Mouse (Mus musculus) heart, adult 8-10 months (tissue): Measurements from ENCODE around the gene Rhof. TPM values are rescaled to one million over a fixed set of nuclear protein-coding genes. Genes with fewer than 3 reads are reported as not detected.
A peak's percentile ranks its signal among the peaks of the same experiment; 100 is the strongest.

Source experiments
- DNase-seq: peaks from one replicate; pipeline ENCODE4 v3.0.0; 2022; ENCODE audit warnings: low spot score
- total RNA-seq, 4 experiments: library from RNA; stranded (reverse); gene quantifications; 2 replicates each; pipeline ENCODE4 v1.2.4; 2022

The Rhof gene
- total RNA-seq, 4 experiments from 2014 or later = 0.38 to 1.7 (median 0.68) TPM

- DNase-seq = no peak
Observed at GRCm38 (mm10) chr5:123148073-123148722, 15.7 kb upstream of the Rhof start.

DNA sequence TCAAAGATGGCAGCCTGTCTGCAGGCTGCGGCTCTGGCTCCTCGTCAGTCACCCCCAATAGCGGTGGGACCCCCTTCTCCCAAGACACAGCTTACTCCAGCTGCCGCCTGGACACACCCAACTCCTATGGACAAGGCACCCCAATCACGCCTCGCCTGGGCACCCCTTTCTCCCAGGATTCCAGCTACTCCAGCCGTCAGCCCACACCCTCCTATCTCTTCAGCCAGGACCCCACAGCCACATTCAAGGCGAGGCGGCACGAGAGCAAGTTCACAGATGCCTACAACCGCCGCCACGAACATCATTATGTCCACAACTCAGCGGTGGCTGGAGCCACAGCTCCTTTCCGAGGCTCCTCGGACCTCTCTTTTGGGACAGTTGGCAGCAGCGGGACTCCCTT, 15.1 kb upstream of the Rhof start:
- DNase-seq = no peak

- no peak for DNase-seq
Observed at GRCm38 (mm10) chr5:123146357-123146756, 13.9 kb upstream of the Rhof start.

GRCm38 (mm10) chr5:123144746-123145590, 12.5 kb upstream of the Rhof start:
- DNase-seq = no peak

DNA sequence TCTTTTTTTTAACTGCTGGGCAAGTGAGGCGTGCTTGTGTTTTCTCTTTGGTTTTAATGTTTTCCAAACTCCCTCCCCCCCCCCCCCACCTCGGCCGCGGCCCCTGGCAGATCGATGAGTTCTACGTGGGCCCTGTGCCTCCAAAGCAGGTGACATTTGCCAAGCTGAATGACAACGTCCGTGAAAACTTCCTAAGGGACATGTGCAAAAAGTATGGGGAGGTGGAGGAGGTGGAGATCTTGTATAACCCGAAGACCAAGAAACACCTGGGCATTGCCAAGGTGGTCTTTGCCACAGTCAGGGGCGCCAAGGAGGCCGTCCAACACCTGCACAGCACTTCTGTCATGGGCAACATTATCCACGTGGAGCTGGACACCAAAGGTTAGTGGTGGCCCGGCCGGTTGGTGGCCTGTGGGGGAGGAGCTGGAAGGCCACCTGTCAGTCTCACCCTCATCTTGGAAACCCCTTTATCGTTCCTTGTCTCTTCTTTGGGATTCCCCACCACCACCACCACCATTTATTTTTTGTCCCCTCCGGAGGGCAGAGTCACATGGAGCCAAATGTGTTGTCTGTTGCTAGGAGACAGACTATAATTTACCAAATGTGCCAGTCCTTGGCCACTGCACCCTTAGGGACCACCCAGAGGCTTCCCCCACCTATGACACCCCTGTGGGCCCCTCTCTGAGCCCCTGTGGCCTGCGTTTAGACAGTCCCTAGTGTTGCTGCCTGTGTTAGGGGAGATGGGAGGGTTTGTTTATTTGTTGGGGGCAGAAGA, 11.7 kb upstream of the Rhof start:
- no peak for DNase-seq

DNA sequence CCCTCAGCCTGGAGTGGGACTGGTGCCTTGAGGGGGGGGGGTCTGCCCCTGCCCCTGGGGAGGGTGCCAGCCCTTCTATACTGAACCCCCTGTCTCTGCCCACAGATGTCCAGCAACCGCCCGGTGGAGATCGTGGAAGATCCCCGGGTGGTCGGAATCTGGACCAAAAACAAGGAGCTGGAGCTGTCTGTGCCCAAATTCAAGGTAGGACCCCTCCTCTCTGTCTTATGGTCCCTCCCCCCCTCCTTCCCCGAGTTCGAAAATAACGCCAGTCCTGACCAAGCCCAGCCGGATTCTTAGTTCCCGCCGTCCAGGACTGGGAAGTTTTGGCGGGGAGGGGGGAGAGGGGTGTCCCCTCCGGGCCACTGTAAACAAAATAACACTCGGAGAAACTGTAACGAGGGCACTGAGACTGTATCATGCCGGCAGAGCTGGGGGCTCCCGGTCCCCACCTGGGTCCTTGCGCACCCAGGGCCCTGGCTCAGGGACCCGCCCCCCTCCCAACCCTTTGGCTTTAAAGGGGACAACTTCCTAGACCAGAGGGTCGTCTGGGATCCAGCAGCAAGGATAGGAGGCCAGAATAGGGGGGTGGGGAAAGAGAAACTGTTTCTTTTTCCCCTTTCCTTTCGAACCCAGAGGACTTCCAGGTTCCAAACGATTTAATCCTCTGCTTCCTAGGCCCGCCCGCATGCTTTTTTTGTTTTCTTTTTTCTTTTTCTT, 10.9 kb upstream of the Rhof start:
- no peak for DNase-seq

DNA sequence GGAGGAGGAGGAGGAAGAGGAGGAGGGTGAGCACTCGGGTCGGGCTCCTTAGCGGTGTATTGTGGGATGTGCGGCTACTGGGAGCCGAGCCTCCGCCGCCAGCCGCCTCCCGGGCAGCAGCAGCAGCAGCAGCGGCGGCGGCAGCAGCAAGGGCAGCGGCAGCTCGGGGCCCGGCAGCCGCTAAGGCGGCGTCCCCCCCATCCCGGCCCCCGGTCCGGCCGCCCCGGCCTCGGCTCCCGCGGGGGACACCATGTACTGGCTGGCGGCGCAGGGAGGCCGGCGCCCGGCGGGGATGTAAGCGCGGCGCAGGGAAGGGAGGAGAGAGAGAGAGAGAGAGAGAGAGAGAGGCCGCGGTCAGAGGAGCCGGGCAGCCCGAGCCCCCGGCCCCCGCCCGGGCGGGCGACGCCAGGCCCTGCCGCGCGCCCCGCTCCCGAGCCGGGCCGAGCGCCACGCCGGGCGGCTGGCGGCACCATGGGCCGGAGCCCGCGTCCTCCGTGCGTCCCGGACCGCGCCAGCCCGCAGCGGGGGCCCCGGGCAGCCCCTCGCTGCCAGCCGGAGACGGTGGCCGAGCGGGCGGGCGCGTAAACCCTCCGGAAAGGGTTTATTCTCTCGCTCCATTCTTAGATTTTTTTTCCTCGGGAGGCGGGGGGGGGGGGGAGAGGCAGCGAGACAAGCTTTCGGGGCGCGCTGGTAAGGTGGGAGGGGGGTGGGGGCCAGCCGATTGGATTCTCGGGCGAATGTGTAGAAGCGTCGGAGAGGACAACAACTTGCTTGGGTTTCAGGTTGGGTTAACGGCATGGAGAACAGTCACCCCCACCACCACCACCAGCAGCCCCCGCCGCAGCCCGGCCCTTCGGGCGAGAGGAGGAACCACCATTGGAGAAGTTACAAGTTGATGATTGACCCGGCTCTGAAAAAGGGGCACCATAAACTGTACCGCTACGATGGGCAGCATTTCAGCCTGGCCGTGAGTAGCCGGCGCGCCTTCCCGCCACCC, 10.0 kb upstream of the Rhof start, which contains the start of gene Setd1b:
Gene Setd1b, plus strand, starts transcription at position 33 of the 997 bp plus-strand sequence.
- no peak for DNase-seq

DNA sequence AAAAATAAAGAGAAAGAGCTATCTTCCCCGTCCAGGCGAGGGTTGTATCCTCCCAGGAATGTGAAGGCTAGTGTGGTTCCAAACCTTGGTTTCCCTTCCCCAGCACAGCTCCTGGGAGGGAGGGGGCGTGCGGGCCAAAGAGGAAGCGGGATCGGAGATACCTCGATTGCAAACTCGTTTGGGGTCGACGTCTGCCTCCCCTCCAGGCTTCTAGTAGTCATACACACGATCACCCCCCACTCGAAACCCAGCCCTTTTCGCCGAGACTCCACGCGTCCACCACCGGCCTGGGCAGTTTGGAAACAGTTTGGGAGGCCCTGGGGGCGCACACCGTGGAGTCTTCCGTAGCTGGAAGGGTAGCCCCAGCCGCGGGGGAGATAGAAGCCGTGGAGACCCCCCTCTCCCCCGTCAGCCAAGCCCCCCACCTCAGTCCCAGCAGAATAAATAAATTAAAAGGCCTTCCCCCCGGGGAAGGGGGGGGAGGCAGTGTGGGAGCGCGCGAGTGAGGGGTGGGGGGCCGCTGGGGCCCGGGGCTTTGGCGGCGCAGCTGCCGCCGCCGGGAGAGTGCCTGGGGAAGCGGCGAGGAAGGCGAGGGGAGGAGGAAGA, 9.2 kb upstream of the Rhof start:
- DNase-seq = no peak

- peak; percentile 97 for DNase-seq
Observed at GRCm38 (mm10) chr5:123140694-123141554, 8.4 kb upstream of the Rhof start.

- no peak for DNase-seq
Observed at GRCm38 (mm10) chr5:123139722-123140627, 7.5 kb upstream of the Rhof start.

DNA sequence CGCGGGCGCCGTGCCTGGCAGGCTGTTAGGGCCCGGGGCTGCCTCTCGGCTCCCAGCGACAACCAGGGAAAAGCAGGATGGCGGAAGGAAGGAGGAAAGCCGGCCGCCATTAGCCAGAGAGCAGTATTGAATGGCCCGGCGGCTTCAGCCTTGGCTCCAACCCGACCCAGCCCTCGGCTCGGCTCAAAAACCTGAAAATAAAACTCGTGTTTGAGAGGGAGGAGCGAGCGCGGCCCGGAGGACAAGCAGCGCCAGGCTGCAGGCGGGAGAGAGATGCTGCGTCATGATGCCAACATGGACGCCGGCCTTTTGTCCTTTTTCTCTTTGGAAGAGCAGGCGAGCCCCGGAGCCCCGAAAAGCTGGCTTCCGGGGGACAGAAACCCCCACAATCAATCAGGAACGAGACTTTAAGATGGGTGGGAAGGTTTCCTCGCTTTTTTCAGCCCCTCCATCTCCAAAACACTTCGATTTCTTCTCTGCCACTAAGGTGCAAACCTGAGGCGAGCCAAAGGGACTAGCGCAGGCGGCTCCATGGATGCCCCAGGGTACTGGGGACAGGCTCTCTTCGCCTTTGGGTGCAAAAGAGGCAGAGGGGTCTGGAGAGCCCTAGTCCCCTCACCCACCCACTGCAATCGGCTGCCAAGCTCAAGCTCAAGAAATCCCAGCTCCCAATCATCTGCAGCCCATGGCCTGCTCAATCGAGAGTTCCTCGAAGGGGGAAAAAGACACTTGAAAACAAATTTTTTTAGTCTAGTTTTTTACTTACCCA, 6.6 kb upstream of the Rhof start:
- DNase-seq = peak; percentile 88

DNA sequence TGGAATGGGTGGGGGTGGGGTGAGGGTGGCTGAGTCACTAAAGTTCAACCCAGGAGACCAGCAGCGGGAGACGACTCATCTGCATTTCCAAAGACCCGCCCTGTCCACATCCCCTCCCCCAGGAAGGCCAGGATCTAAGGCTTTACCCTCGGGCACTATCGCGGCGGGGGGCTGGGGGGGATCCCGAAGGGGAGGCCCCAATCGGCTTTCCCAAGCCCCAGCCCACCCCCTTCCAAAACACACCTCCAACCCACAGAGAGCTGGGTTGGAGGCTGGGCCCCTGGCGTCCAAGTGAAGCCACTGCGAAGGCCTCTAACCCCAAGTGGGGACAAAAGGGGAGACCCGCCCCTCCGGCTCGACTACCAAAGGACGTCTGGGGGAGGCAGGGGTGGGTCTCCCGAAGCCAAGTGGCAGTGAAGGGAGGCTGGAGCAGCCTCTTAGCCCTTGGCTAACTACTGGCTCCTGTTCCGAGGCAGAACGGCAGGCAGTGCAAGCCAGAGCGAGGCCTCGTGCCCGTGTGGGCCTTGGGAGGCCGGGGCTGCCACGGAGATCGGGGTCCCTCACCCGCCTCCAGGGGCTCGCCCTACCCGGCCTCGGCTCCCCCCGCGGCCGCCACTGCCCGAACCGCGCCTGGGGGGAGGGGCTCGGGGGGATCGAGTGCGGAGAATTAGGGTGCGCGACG, 5.9 kb upstream of the Rhof start:
- peak; percentile 74 for DNase-seq

DNA sequence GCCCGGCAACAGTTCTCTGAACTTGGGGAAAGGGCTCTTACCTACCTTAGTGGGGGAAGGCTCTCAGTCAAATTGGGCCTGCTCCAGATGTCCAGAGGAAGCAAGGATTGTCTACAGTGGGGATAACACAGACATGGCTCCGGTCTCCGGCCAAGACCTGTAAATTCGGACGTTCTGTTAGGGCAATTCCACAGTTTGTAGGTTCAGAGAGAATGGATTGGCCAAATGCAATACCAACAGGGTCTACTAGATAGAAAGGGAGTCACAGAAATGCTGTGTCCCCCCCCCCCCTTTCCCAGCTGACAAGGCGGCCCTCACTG, 5.4 kb upstream of the Rhof start:
- DNase-seq = no peak

DNA sequence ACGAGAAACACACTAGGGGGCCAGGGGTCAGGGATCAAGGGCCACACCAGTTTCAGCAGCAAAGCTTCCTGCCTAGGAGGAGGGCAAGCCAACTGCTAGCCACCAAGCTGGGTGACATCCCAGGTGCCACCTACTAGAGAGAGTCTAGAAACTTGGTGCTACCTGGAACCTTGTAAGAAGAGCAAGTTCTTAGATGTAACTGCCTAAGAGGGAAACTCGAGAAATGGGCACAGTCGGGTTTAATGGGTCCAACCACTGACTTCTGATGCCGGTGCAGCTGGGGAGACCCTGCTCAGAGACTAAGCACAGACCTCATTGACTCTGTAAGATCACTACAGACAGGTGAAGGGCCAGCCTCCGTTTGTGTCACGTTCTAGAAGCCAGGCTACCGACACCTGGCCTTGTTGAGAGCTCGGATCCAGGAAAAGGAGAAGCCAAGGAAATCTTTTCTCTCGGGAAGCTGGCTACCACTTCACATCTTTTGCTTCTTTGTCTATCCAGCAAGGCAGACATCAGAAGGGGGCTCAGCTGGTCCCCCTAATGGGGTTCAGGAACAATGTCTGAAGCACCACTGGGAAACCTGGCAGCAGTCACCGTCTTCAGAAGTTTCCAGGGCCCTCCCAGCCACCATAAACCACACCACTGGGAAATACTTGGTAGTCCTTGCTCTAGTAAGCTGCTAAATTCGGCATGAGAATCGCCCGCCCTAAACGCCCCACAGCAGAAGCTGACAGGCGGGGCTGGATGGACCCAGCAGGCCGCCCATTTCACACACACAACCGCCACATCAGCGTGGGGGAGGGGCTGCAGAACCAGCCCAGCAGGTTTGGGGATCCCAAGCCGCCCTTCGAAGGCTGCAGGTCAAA, 4.8 kb upstream of the Rhof start:
- DNase-seq = peak; percentile 88

GRCm38 (mm10) chr5:123136361-123137043, 4.0 kb upstream of the Rhof start:
- peak; percentile 96 for DNase-seq
